Mouse (Mus musculus) intestine, postnatal 0 days (tissue): ENCODE measurements at regions not wholly inside any gene's neighbourhood (a gene's known extent, or its start where the extent isn't known, plus 50 kb on each side); places are given as distances from the start of the nearest gene placed in this dataset.

Source experiments
- ATAC-seq: fragments of 200-750 bp; cut with Nextera tagmentation; 2 replicates; pipeline ENCODE4 v1.8.0; 2017; ENCODE audit warnings: mild to moderate bottlenecking, moderate TSS enrichment, moderate library complexity
- H3K27ac ChIP-seq: fragments of 300-500 bp; sonication (generic); 2 replicates; pipeline ENCODE4 v1.5.1; 2014; ENCODE audit warnings: mild to moderate bottlenecking, low read depth, low read length, moderate library complexity
- H3K27me3 ChIP-seq: fragments of 300-500 bp; sonication (generic); replicated peaks from 2 replicates; pipeline ENCODE4 v1.6.1; 2014; ENCODE audit warnings: low read length, mixed read lengths; ENCODE audit not compliant: control insufficient read depth, insufficient read depth
- H3K36me3 ChIP-seq: fragments of 300-500 bp; sonication (generic); 2 replicates; pipeline ENCODE4 v1.6.1; 2014; ENCODE audit warnings: mild to moderate bottlenecking, moderate library complexity; ENCODE audit not compliant: control insufficient read depth, insufficient read depth
- H3K4me1 ChIP-seq: fragments of 300-500 bp; sonication (generic); replicated peaks from 2 replicates; pipeline ENCODE4 v1.6.1; 2014; ENCODE audit warnings: antibody characterized with exemption, low read length, mixed read lengths; ENCODE audit not compliant: control insufficient read depth, insufficient read depth
- H3K4me2 ChIP-seq: fragments of 300-500 bp; sonication (generic); replicated peaks from 2 replicates; pipeline ENCODE4 v1.6.1; 2014; ENCODE audit warnings: low read depth, mild to moderate bottlenecking, moderate library complexity
- H3K4me3 ChIP-seq: fragments of 300-500 bp; sonication (generic); 2 replicates; pipeline ENCODE4 v1.5.1; 2014; ENCODE audit warnings: low read depth, low read length
- H3K9ac ChIP-seq: fragments of 300-500 bp; sonication (generic); 2 replicates; pipeline ENCODE4 v1.6.1; 2014; ENCODE audit warnings: mild to moderate bottlenecking, low read depth, low read length
- H3K9me3 ChIP-seq: fragments of 300-500 bp; sonication (generic); 2 replicates; pipeline ENCODE4 v1.6.1; 2016; ENCODE audit warnings: mixed run types; ENCODE audit not compliant: control insufficient read depth
- CTCF ChIP-seq: sonication (generic); IDR thresholded peaks from 2 replicates; pipeline ENCODE4 v1.5.1; 2016; ENCODE audit warnings: low read depth, mild to moderate bottlenecking, control low read depth, antibody characterized with exemption, moderate library complexity
- WGBS: fragments of 180-500 bp; shearing (Covaris S2); extraction: QIAGEN DNeasy Blood & Tissue Kit; methylation state at CpG from one replicate; pipeline ENCODE4 v1.1.7; 2014; 5-methylcytosine and 5-hydroxymethylcytosine counted together

- no peak overlapping the region for H3K4me3 ChIP-seq
- WGBS: 88% methylated on average over 4 of the region's 4 CpGs
- H3K36me3 ChIP-seq: no peaks in the 10 kb centered on the region
- no peak overlapping the region for H3K9ac ChIP-seq
- H3K4me1 ChIP-seq: no peaks in the 10 kb centered on the region
- no peak overlapping the region for H3K27ac ChIP-seq
- ATAC-seq: no peak
- H3K4me2 ChIP-seq: no peak overlapping the region
- no peaks in the 10 kb centered on the region for H3K9me3 ChIP-seq
- no peaks in the 10 kb centered on the region for H3K27me3 ChIP-seq
- TF ChIP-seq CTCF: no peak
Observed at GRCm38 (mm10) chr16:46663008-46663407, 164.7 kb upstream of the Nectin3 start.

GRCm38 (mm10) chr16:46655041-46655440 lies 156.7 kb upstream of the Nectin3 start:
- 88% methylated on average over 4 of the region's 4 CpGs for WGBS
- H3K36me3 ChIP-seq: no peaks in the 10 kb centered on the region
- no peaks in the 10 kb centered on the region for H3K9me3 ChIP-seq
- H3K4me3 ChIP-seq: no peak overlapping the region
- no peak overlapping the region for H3K4me2 ChIP-seq
- ATAC-seq: no peak
- no peak for TF ChIP-seq CTCF
- no peak overlapping the region for H3K9ac ChIP-seq
- no peak overlapping the region for H3K27ac ChIP-seq
- H3K27me3 ChIP-seq: no peaks in the 10 kb centered on the region
- H3K4me1 ChIP-seq: no peaks in the 10 kb centered on the region

- Histone ChIP-seq H3K4me1 (no peaks in the 10 kb centered on the region), H3K36me3 (no peaks in the 10 kb centered on the region), H3K9ac (no peak overlapping the region), H3K27me3 (no peaks in the 10 kb centered on the region), H3K27ac (no peak overlapping the region), H3K9me3 (no peaks in the 10 kb centered on the region), H3K4me2 (no peak overlapping the region), H3K4me3 (no peak overlapping the region)
- WGBS: 30% methylated on average over 2 of the region's 2 CpGs
- no peak for TF ChIP-seq CTCF
- no peak for ATAC-seq
Observed at GRCm38 (mm10) chr16:46625807-46626206, 127.5 kb upstream of the Nectin3 start.

GRCm38 (mm10) chr16:46623246-46623645 lies 124.9 kb upstream of the Nectin3 start:
- Histone ChIP-seq H3K9me3 (no peaks in the 10 kb centered on the region), H3K36me3 (no peaks in the 10 kb centered on the region), H3K4me3 (no peak overlapping the region), H3K27me3 (no peaks in the 10 kb centered on the region), H3K9ac (no peak overlapping the region), H3K4me2 (no peak overlapping the region), H3K4me1 (no peaks in the 10 kb centered on the region), H3K27ac (no peak overlapping the region)
- 41% methylated on average over 1 of the region's 1 CpGs for WGBS
- TF ChIP-seq CTCF: no peak
- no peak for ATAC-seq

DNA sequence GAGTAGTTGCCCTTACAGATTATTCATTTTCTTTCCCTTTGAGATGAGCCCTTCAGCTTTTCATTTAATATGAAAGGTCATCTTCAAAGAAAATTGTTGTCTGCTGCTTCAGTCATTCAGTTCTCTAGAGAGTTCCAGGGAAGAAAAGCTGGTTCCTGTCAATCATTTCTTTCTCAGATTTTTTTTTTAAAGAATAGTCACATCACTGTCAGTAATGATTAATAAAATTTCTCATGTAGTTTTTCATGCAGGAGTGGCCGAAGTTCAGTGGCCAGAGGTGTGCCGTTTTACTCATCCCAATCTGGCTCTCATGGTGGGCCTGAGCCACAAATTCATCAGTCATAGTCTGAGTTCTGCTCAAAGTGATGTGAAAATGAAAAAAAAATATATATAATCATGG lies 121.5 kb upstream of the Nectin3 start:
- Histone ChIP-seq H3K9ac (no peak overlapping the region), H3K9me3 (no peaks in the 10 kb centered on the region), H3K4me2 (no peak overlapping the region), H3K36me3 (no peaks in the 10 kb centered on the region), H3K27me3 (no peaks in the 10 kb centered on the region), H3K4me1 (no peaks in the 10 kb centered on the region), H3K4me3 (no peak overlapping the region), H3K27ac (no peak overlapping the region)
- WGBS: 81% methylated on average over 2 of the region's 2 CpGs
- ATAC-seq: no peak
- no peak for TF ChIP-seq CTCF

- Histone ChIP-seq H3K27ac (no peak overlapping the region), H3K4me3 (no peak overlapping the region), H3K4me2 (no peak overlapping the region), H3K9me3 (no peaks in the 10 kb centered on the region), H3K27me3 (no peaks in the 10 kb centered on the region), H3K9ac (no peak overlapping the region), H3K4me1 (no peaks in the 10 kb centered on the region), H3K36me3 (no peaks in the 10 kb centered on the region)
- no peak for ATAC-seq
- WGBS: 55% methylated on average over 13 of the region's 13 CpGs
- TF ChIP-seq CTCF: no peak
Observed at GRCm38 (mm10) chr16:46617544-46618335, 119.4 kb upstream of the Nectin3 start.

DNA sequence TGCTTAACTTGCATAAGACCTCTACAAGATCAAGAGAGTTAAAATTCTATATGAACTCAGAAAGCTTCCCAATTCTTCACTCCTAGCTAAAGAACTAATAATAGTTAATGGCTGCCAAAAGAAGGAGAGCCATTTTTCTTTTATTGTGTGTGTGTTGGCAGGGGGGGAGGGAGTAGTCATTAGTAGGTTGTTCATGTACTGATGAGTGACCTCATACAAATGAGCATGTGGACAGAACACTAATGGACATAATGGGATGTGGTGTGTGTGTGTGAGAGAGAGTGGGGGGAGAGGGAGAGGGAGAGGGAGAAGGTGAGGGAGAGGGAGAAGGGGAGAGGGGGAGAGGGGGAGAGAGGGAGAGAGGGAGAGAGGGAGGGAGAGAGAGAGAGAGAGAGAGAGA lies 118.3 kb upstream of the Nectin3 start:
- Histone ChIP-seq H3K4me1 (no peaks in the 10 kb centered on the region), H3K9me3 (no peaks in the 10 kb centered on the region), H3K9ac (no peak overlapping the region), H3K27ac (no peak overlapping the region), H3K4me2 (no peak overlapping the region), H3K36me3 (no peaks in the 10 kb centered on the region), H3K4me3 (no peak overlapping the region), H3K27me3 (no peaks in the 10 kb centered on the region)
- ATAC-seq: no peak
- no peak for TF ChIP-seq CTCF
